Mouse (Mus musculus): ENCODE measurements around the gene Zfand6. TPM values are rescaled to one million over a fixed set of nuclear protein-coding genes. Genes with fewer than 3 reads are reported as not detected.

Zfand6 gene
- total and polyA plus RNA-seq, 2 experiments from 2014 or later, result 122 to 130 TPM

DNA sequence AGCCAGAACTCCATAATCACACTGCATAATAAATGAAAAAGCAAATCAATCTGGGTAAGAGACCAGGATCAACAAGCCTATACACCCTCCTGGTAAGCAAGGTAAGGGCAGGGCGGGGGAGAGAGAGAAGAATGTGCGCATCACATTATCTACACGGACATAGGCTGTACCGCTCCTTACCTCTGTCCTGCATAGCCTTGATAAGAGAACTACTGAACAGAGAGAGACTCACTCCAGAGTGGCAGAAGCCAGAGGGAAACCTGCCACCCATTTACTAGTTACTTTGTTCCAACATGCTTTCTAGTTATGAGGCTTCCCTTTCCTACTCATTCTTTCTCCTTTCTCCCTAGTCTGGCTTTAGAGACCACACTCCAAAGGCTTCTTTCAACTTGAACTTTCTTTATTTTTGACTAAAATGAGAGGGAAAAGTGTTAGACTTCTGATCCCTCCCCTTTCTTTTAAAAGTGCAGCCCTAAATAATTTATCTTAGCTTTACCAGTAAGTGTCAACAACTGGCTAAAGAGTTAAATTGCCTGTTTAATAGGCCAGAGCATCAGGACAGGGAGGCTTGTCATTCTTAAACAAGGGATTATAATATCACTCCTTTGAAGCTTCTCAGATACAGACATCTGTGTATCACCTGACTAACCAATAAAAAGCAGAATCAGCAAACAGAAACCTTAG is 38.3 kb downstream of the Zfand6 start:
- H3K27me3 ChIP-seq (ENCODE audit: control insufficient read depth, insufficient read depth, low read length), result no peaks in the 10 kb centered on the region
- H3K4me3 ChIP-seq (ENCODE audit: low read depth, low read length), result no peak overlapping the region
- TF ChIP-seq EP300 (IDR thresholded peaks at IDR 0.05; ENCODE audit: low read depth), result no peak
- TF ChIP-seq CTCF (IDR thresholded peaks at IDR 0.05; ENCODE audit: low read depth), result no peak
- ATAC-seq (ENCODE audit: insufficient read depth, low read depth), result no peak
- H3K9me3 ChIP-seq (replicated peaks; ENCODE audit: control insufficient read depth, low read length), result no peaks in the 10 kb centered on the region
- H3K9ac ChIP-seq (replicated peaks; ENCODE audit: low read depth, low read length), result no peak overlapping the region
- no peak overlapping the region for H3K27ac ChIP-seq (ENCODE audit: low read depth)
- 0 out of 2 replicates have a peak, but pooled peaks cover 3% of the 10 kb centered on the region for H3K36me3 ChIP-seq (replicated peaks; ENCODE audit: control insufficient read depth, insufficient read depth, low read length)
- peaks cover 4% of the 10 kb centered on the region; the same call in 1 of the 2 replicates for H3K4me1 ChIP-seq (ENCODE audit: control insufficient read depth, insufficient read depth)
- no peak for DNase-seq (ENCODE audit: low spot score)
- 72% methylated on average over 4 of the region's 4 CpGs for WGBS
- no peak overlapping the region for H3K4me2 ChIP-seq (ENCODE audit: low read depth, low read length)

DNA sequence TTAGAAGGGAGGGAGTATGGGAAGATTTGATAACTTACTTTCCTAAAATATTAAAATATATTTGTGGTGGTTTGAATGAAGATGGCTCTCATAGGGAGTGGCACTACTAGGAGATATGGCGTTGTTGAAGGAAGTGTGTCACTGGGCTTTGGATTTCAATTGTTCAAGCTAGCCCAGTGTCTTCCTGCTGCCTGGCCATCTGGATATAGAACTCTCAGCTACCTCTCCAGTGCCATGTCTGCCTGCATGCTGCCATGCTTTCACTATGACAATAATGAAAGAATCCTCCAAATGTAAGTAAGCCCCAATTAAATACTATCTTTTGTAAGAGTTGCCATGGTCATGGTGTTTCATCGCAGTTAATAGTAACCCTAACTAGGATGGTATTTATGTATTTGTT is 40.7 kb downstream of the Zfand6 start:
- ATAC-seq (ENCODE audit: insufficient read depth, low read depth), result no peak
- Histone ChIP-seq H3K4me2 (ENCODE audit: low read depth, low read length) (no peak overlapping the region), H3K9me3 (replicated peaks; ENCODE audit: control insufficient read depth, low read length) (no peaks in the 10 kb centered on the region), H3K27me3 (ENCODE audit: control insufficient read depth, insufficient read depth, low read length) (no peaks in the 10 kb centered on the region), H3K4me1 (ENCODE audit: control insufficient read depth, insufficient read depth) (no peaks in the 10 kb centered on the region), H3K27ac (ENCODE audit: low read depth) (no peak overlapping the region), H3K4me3 (ENCODE audit: low read depth, low read length) (no peak overlapping the region), H3K36me3 (replicated peaks; ENCODE audit: control insufficient read depth, insufficient read depth, low read length) (0 out of 2 replicates have a peak, but pooled peaks cover 3% of the 10 kb centered on the region), H3K9ac (replicated peaks; ENCODE audit: low read depth, low read length) (no peak overlapping the region)
- no peak for TF ChIP-seq EP300 (IDR thresholded peaks at IDR 0.05; ENCODE audit: low read depth)
- TF ChIP-seq CTCF (IDR thresholded peaks at IDR 0.05; ENCODE audit: low read depth), result no peak
- 79% methylated on average over 2 of the region's 2 CpGs for WGBS
- no peak for DNase-seq (ENCODE audit: low spot score)

DNA sequence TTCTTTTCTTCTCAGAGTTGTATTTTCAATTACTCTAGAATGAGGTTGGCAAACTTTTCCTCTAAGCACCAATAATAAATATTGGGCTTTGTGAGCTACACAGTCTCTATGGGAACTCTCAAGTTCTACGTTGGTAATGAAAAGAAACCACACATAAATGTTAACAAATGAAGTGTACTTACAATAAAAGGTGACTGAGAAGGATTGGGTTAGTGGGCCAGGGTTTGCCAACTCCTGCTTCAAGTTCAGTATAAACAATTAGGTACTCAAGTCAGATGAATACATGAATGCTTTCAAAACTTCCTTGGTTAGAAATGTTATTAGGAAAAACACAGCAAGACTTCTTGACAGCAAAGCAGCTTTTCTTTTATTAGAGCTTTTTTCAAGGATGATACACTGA is 43.5 kb downstream of the Zfand6 start:
- DNase-seq (ENCODE audit: low spot score), result no peak

DNA sequence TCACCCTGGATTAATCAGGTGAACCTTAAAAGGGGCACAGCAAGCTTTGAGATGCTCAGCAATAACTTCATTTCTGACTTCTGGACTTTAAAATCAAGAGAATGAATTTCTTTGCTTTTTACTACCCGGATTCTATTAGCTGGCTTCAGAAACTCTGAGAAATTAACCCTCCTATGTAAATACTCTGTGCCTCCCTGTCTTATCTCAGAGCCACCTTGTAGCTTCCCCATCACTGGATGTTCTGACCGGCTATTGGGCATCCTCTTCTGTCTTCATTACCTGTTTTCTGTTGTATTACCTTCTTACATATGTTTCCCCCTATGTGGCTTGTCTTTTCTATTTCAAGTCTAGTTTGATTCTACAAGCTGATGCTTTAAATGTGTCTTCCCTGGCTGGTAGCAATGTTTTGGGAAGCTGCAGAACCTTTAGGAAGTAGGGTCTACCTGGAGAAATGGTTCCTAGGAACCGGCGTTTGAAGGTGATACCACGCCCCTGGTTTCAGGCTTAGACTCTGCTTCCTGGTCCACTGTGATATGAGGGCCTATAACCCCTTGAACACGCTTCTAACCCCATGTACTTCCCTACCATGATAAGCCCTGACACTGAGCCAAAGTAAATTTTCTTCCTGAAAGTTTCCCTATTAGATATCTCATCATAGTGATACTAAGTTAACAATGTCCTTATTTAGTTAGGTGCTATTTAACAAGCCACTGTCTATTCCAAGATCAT is 46.3 kb downstream of the Zfand6 start:
- DNase-seq (ENCODE audit: low spot score), result no peak
- ATAC-seq (ENCODE audit: insufficient read depth, low read depth), result no peak
- Histone ChIP-seq H3K27me3 (ENCODE audit: control insufficient read depth, insufficient read depth, low read length) (no peaks in the 10 kb centered on the region), H3K9me3 (replicated peaks; ENCODE audit: control insufficient read depth, low read length) (no peaks in the 10 kb centered on the region), H3K4me3 (ENCODE audit: low read depth, low read length) (no peak overlapping the region), H3K4me2 (ENCODE audit: low read depth, low read length) (no peak overlapping the region), H3K27ac (ENCODE audit: low read depth) (no peak overlapping the region), H3K36me3 (replicated peaks; ENCODE audit: control insufficient read depth, insufficient read depth, low read length) (no peaks in the 10 kb centered on the region), H3K9ac (replicated peaks; ENCODE audit: low read depth, low read length) (no peak overlapping the region), H3K4me1 (ENCODE audit: control insufficient read depth, insufficient read depth) (no peaks in the 10 kb centered on the region)
- TF ChIP-seq CTCF (IDR thresholded peaks at IDR 0.05; ENCODE audit: low read depth) (no peak), EP300 (IDR thresholded peaks at IDR 0.05; ENCODE audit: low read depth) (no peak)
- 81% methylated on average over 6 of the region's 6 CpGs for WGBS

More for the DNA sequence above, 43.5 kb downstream of the Zfand6 start:
- H3K4me1 ChIP-seq (ENCODE audit: control insufficient read depth, insufficient read depth), result no peaks in the 10 kb centered on the region
- no peaks in the 10 kb centered on the region for H3K9me3 ChIP-seq (replicated peaks; ENCODE audit: control insufficient read depth, low read length)
- TF ChIP-seq CTCF (IDR thresholded peaks at IDR 0.05; ENCODE audit: low read depth) (no peak), EP300 (IDR thresholded peaks at IDR 0.05; ENCODE audit: low read depth) (no peak)
- no peaks in the 10 kb centered on the region for H3K27me3 ChIP-seq (ENCODE audit: control insufficient read depth, insufficient read depth, low read length)
- no peak overlapping the region for H3K27ac ChIP-seq (ENCODE audit: low read depth)
- H3K4me2 ChIP-seq (ENCODE audit: low read depth, low read length), result no peak overlapping the region
- H3K9ac ChIP-seq (replicated peaks; ENCODE audit: low read depth, low read length), result no peak overlapping the region
- WGBS, result 77% methylated on average over 1 of the region's 1 CpGs
- no peak overlapping the region for H3K4me3 ChIP-seq (ENCODE audit: low read depth, low read length)
- no peaks in the 10 kb centered on the region for H3K36me3 ChIP-seq (replicated peaks; ENCODE audit: control insufficient read depth, insufficient read depth, low read length)
- no peak for ATAC-seq (ENCODE audit: insufficient read depth, low read depth)

DNA sequence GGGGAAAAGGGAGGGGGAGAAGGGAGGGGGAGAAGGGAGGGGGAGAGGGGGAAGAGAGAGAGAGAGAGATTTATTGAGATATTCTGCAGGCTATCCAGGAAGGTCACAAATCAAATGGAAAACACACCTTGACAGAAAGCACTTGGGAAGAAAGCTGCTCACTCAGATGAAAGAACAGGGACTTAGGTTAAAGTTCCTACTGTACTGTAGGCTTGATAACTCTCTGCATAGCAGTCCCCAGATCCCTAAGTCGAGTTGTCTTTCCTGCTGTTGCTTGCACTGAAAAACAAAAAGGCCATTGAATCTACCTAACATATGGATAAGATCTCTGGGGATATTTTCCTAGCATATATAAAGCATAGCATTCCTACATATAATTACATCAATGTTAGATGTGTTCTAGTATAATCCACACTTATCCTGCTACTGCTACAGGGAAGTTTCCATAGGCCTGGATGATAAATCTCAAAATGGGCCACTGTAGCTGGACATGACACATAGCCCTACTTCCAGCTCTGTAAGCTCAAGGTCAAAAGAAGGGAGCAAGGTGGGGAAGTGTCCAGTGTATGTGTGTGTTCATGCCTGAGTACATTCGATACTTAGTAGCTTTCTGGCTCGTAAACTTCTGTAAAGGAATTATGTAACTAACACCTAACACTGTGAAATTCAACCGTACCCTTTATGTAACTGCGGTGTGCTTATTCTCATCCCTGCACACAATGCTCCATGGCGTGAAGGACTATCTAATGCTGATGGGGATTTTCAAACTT is 47.4 kb downstream of the Zfand6 start:
- ATAC-seq (ENCODE audit: insufficient read depth, low read depth), result no peak
- H3K9ac ChIP-seq (replicated peaks; ENCODE audit: low read depth, low read length), result no peak overlapping the region
- H3K4me1 ChIP-seq (ENCODE audit: control insufficient read depth, insufficient read depth), result no peaks in the 10 kb centered on the region
- 80% methylated on average over 6 of the region's 6 CpGs for WGBS
- H3K4me2 ChIP-seq (ENCODE audit: low read depth, low read length), result no peak overlapping the region
- no peak for DNase-seq (ENCODE audit: low spot score)
- no peak overlapping the region for H3K4me3 ChIP-seq (ENCODE audit: low read depth, low read length)
- TF ChIP-seq CTCF (IDR thresholded peaks at IDR 0.05; ENCODE audit: low read depth), result no peak
- no peak for TF ChIP-seq EP300 (IDR thresholded peaks at IDR 0.05; ENCODE audit: low read depth)
- H3K27me3 ChIP-seq (ENCODE audit: control insufficient read depth, insufficient read depth, low read length), result no peaks in the 10 kb centered on the region
- no peaks in the 10 kb centered on the region for H3K36me3 ChIP-seq (replicated peaks; ENCODE audit: control insufficient read depth, insufficient read depth, low read length)
- H3K9me3 ChIP-seq (replicated peaks; ENCODE audit: control insufficient read depth, low read length), result no peaks in the 10 kb centered on the region
- no peak overlapping the region for H3K27ac ChIP-seq (ENCODE audit: low read depth)
